Mouse (Mus musculus) forebrain, postnatal 0 days (tissue): ENCODE measurements around the gene Pdyn. TPM values are rescaled to one million over a fixed set of nuclear protein-coding genes. Genes with fewer than 3 reads are reported as not detected.

Experiments
- ATAC-seq: fragments of 200-750 bp; cut with Nextera tagmentation; 2 replicates; pipeline ENCODE4 v1.8.0; 2017; ENCODE audit warnings: mild to moderate bottlenecking, moderate library complexity
- DNase-seq: peaks from one replicate; pipeline ENCODE4 v3.0.0-alpha.2; 2015
- H3K27ac ChIP-seq: fragments of 300-500 bp; sonication (generic); 2 replicates; pipeline ENCODE4 v1.5.1; 2014; ENCODE audit warnings: low read depth, mild to moderate bottlenecking, antibody characterized with exemption, low read length, moderate library complexity, mixed read lengths
- H3K27me3 ChIP-seq: fragments of 300-500 bp; sonication (generic); 2 replicates; pipeline ENCODE4 v1.6.1; 2014; ENCODE audit warnings: mild to moderate bottlenecking, low read length, mixed read lengths; ENCODE audit not compliant: insufficient read depth
- H3K36me3 ChIP-seq: fragments of 300-500 bp; sonication (generic); 2 replicates; pipeline ENCODE4 v1.6.1; 2014; ENCODE audit warnings: mild to moderate bottlenecking, moderate library complexity; ENCODE audit not compliant: insufficient read depth
- H3K4me1 ChIP-seq: fragments of 300-500 bp; sonication (generic); 2 replicates; pipeline ENCODE4 v1.6.1; 2014; ENCODE audit warnings: antibody characterized with exemption; ENCODE audit not compliant: insufficient read depth
- H3K4me2 ChIP-seq: fragments of 300-500 bp; sonication (generic); 2 replicates; pipeline ENCODE4 v1.6.1; 2014; ENCODE audit warnings: low read depth, mild to moderate bottlenecking, moderate library complexity
- H3K4me3 ChIP-seq: fragments of 300-500 bp; sonication (generic); 2 replicates; pipeline ENCODE4 v1.5.1; 2014; ENCODE audit warnings: low read depth, low read length, mixed read lengths
- H3K9ac ChIP-seq: fragments of 300-500 bp; sonication (generic); 2 replicates; pipeline ENCODE4 v1.6.1; 2014; ENCODE audit warnings: mild to moderate bottlenecking
- H3K9me3 ChIP-seq: fragments of 300-500 bp; sonication (generic); 2 replicates; pipeline ENCODE4 v1.6.1; 2016; ENCODE audit warnings: low read length
- CTCF ChIP-seq: sonication (generic); IDR thresholded peaks from 2 replicates; pipeline ENCODE4 v1.5.1; 2016; ENCODE audit warnings: antibody characterized with exemption, control low read depth, low read depth
- WGBS: fragments of 180-500 bp; shearing (Covaris S2); extraction: QIAGEN DNeasy Blood & Tissue Kit; methylation state at CpG from one replicate; pipeline ENCODE4 v1.1.7; 2014; 5-methylcytosine and 5-hydroxymethylcytosine counted together
- polyA plus RNA-seq: library from polyadenylated mRNA; unstranded; fragments of >200 nt; fragmentation: Nextera tagmentation; extraction: Ambion mirVana; gene quantifications from 2 replicates; pipeline ENCODE4 v1.2.1, GENCODE M21; 2015
- total RNA-seq: library from RNA; depleted of rRNA; stranded (reverse); fragments of >200 nt; gene quantifications from 2 replicates; pipeline ENCODE4 v1.2.3, GENCODE M21; 2014; rRNA removed

Pdyn gene
- total and polyA plus RNA-seq, 2 experiments from 2014 or later, result 6.9 to 18.3 TPM

- H3K9ac ChIP-seq, result no peak overlapping the region
- no peaks in the 10 kb centered on the region for H3K36me3 ChIP-seq
- no peaks in the 10 kb centered on the region for H3K4me1 ChIP-seq
- no peak for ATAC-seq
- H3K9me3 ChIP-seq, result no peaks in the 10 kb centered on the region
- no peak overlapping the region for H3K4me3 ChIP-seq
- TF ChIP-seq CTCF, result no peak
- DNase-seq, result no peak
- H3K4me2 ChIP-seq, result no peak overlapping the region
- WGBS, result 79% methylated on average over 4 of the region's 4 CpGs
- H3K27me3 ChIP-seq, result no peaks in the 10 kb centered on the region
- H3K27ac ChIP-seq, result no peak overlapping the region
Observed at GRCm38 (mm10) chr2:129658796-129659195, 40.8 kb downstream of the Pdyn start.

- no peak for TF ChIP-seq CTCF
- Histone ChIP-seq H3K9me3 (no peaks in the 10 kb centered on the region), H3K9ac (no peak overlapping the region), H3K4me2 (no peak overlapping the region), H3K4me3 (no peak overlapping the region), H3K4me1 (no peaks in the 10 kb centered on the region), H3K36me3 (no peaks in the 10 kb centered on the region), H3K27me3 (no peaks in the 10 kb centered on the region), H3K27ac (no peak overlapping the region)
- no peak for ATAC-seq
- DNase-seq, result no peak
- 84% methylated on average over 4 of the region's 4 CpGs for WGBS
Observed at GRCm38 (mm10) chr2:129655033-129655432, 44.6 kb downstream of the Pdyn start.

GRCm38 (mm10) chr2:129654233-129654950 lies 45.3 kb downstream of the Pdyn start:
- ATAC-seq (no peak), DNase-seq (no peak)
- WGBS, result 68% methylated on average over 4 of the region's 4 CpGs
- H3K27me3 ChIP-seq, result no peaks in the 10 kb centered on the region
- no peaks in the 10 kb centered on the region for H3K4me1 ChIP-seq
- H3K4me3 ChIP-seq, result no peak overlapping the region
- H3K36me3 ChIP-seq, result no peaks in the 10 kb centered on the region
- no peak for TF ChIP-seq CTCF
- H3K4me2 ChIP-seq, result no peak overlapping the region
- no peaks in the 10 kb centered on the region for H3K9me3 ChIP-seq
- H3K9ac ChIP-seq, result no peak overlapping the region
- H3K27ac ChIP-seq, result no peak overlapping the region

GRCm38 (mm10) chr2:129653632-129654031 lies 46.0 kb downstream of the Pdyn start:
- Histone ChIP-seq H3K9ac (no peak overlapping the region), H3K36me3 (no peaks in the 10 kb centered on the region), H3K4me3 (no peak overlapping the region), H3K9me3 (no peaks in the 10 kb centered on the region), H3K4me1 (no peaks in the 10 kb centered on the region), H3K4me2 (no peak overlapping the region), H3K27me3 (no peaks in the 10 kb centered on the region), H3K27ac (no peak overlapping the region)
- ATAC-seq, result no peak
- WGBS, result 74% methylated on average over 2 of the region's 2 CpGs
- no peak for DNase-seq
- no peak for TF ChIP-seq CTCF

- Histone ChIP-seq H3K4me2 (no peak overlapping the region), H3K36me3 (no peaks in the 10 kb centered on the region), H3K27me3 (no peaks in the 10 kb centered on the region), H3K9ac (no peak overlapping the region), H3K4me3 (no peak overlapping the region), H3K27ac (no peak overlapping the region), H3K4me1 (no peaks in the 10 kb centered on the region), H3K9me3 (no peaks in the 10 kb centered on the region)
- ATAC-seq (no peak), DNase-seq (no peak)
- 68% methylated on average over 4 of the region's 4 CpGs for WGBS
- no peak for TF ChIP-seq CTCF
Observed at GRCm38 (mm10) chr2:129652616-129653015, 47.0 kb downstream of the Pdyn start.

Other genes starting within 250 kb of the Pdyn start
- gene F830045P16Rik, start 163.2 kb downstream of the Pdyn start, total RNA-seq, result not detected in 2 replicates
- not detected in 2 replicates for gene F830045P16Rik, start 163.2 kb downstream of the Pdyn start, polyA plus RNA-seq
- 94.1 and 118 TPM in 2 replicates for gene Sirpa, start 107.0 kb downstream of the Pdyn start, total RNA-seq
- gene Sirpa, start 107.0 kb downstream of the Pdyn start, polyA plus RNA-seq, result 41.4 and 61.8 TPM in 2 replicates
- gene Stk35, start 100.7 kb upstream of the Pdyn start, total RNA-seq, result 10.8 and 14.8 TPM in 2 replicates
- gene Stk35, start 100.7 kb upstream of the Pdyn start, polyA plus RNA-seq, result 3.6 and 4.4 TPM in 2 replicates